Mouse (Mus musculus) forebrain, embryonic 13.5 days (tissue): Measurements from ENCODE around the gene Celf5. TPM values are rescaled to one million over a fixed set of nuclear protein-coding genes. Genes with fewer than 3 reads are reported as not detected.

Source experiments
- ATAC-seq: fragments of 200-750 bp; cut with Nextera tagmentation; 2 replicates; pipeline ENCODE4 v1.8.0; 2017
- H3K27ac ChIP-seq: fragments of 300-500 bp; sonication (generic); 2 replicates; pipeline ENCODE4 v1.5.1; 2015; ENCODE audit warnings: inconsistent platforms, mild to moderate bottlenecking, moderate library complexity
- H3K27me3 ChIP-seq: fragments of 300-500 bp; sonication (generic); 2 replicates; pipeline ENCODE4 v1.6.1; 2015; ENCODE audit warnings: mild to moderate bottlenecking, inconsistent platforms
- H3K36me3 ChIP-seq: fragments of 300-500 bp; sonication (generic); 2 replicates; pipeline ENCODE4 v1.6.1; 2015; ENCODE audit warnings: mild to moderate bottlenecking, inconsistent platforms; ENCODE audit not compliant: poor library complexity, severe bottlenecking
- H3K4me1 ChIP-seq: fragments of 300-500 bp; sonication (generic); 2 replicates; pipeline ENCODE4 v1.6.1; 2015; ENCODE audit warnings: inconsistent platforms
- H3K4me2 ChIP-seq: fragments of 300-500 bp; sonication (generic); 2 replicates; pipeline ENCODE4 v1.6.1; 2015; ENCODE audit warnings: inconsistent platforms, mild to moderate bottlenecking, moderate library complexity
- H3K4me3 ChIP-seq: fragments of 300-500 bp; sonication (generic); 2 replicates; pipeline ENCODE4 v1.5.1; 2015; ENCODE audit warnings: mild to moderate bottlenecking, inconsistent platforms
- H3K9ac ChIP-seq: fragments of 300-500 bp; sonication (generic); 2 replicates; pipeline ENCODE4 v1.6.1; 2015; ENCODE audit warnings: mild to moderate bottlenecking, inconsistent platforms
- H3K9me3 ChIP-seq: fragments of 300-500 bp; sonication (generic); replicated peaks from 2 replicates; pipeline ENCODE4 v1.6.1; 2016; ENCODE audit warnings: inconsistent platforms
- WGBS: fragments of 180-500 bp; shearing (Covaris S2); methylation state at CpG from one replicate; pipeline ENCODE4 v1.1.7; 2015; 5-methylcytosine and 5-hydroxymethylcytosine counted together
- polyA plus RNA-seq: library from polyadenylated mRNA; unstranded; fragments of >200 nt; fragmentation: Nextera tagmentation; extraction: Ambion mirVana; gene quantifications from 2 replicates; pipeline ENCODE4 v1.2.1, GENCODE M21; 2015

Gene Celf5
- polyA plus RNA-seq, 1 experiment from 2014 or later: 48.8 TPM

DNA sequence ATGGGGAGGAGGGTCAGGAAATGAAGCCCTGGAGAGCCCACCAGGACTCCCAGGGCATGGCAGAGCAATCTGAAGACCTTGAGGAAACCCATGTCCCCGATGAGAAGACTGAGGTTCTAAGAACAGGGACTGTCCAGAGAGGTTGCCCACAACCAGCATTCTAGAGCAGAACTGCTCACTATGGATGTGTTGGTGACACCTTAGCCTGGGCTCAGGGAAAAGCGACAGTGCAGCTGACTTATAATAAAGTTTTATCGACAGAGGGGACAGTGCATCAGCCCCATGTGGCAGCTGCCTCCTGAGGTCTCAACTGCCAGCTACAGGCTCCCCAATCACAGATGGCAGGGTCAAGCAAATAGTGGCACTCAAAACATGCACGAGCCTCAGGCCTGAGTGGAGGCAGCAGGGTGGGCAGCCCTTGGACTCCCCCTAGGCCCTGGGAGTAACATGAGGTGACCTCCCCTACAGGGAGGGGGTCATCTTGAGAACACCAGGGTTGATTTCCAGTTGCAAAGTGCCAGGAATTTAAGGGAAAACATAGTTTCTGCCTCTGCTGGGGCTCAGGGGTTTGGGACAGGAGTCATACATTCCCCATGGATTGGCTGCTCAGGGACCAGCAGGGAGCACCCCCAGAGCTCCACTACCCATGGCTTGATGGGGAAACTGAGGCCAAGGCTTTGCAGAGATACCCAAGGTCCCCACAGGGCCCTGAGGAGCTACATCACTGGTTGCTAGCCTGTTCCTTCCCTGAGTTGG lies 61.3 kb downstream of the Celf5 start:
- H3K27me3 ChIP-seq: peaks cover 34% of the 10 kb centered on the region
- no peak overlapping the region for H3K27ac ChIP-seq
- no peaks in the 10 kb centered on the region for H3K9me3 ChIP-seq
- no peak for ATAC-seq
- peaks cover 15% of the 10 kb centered on the region for H3K36me3 ChIP-seq
- H3K4me3 ChIP-seq: no peak overlapping the region
- 82% methylated on average over 4 of the region's 4 CpGs for WGBS
- no peak overlapping the region for H3K9ac ChIP-seq
- H3K4me1 ChIP-seq: peaks cover 53% of the 10 kb centered on the region
- no peak overlapping the region for H3K4me2 ChIP-seq

DNA sequence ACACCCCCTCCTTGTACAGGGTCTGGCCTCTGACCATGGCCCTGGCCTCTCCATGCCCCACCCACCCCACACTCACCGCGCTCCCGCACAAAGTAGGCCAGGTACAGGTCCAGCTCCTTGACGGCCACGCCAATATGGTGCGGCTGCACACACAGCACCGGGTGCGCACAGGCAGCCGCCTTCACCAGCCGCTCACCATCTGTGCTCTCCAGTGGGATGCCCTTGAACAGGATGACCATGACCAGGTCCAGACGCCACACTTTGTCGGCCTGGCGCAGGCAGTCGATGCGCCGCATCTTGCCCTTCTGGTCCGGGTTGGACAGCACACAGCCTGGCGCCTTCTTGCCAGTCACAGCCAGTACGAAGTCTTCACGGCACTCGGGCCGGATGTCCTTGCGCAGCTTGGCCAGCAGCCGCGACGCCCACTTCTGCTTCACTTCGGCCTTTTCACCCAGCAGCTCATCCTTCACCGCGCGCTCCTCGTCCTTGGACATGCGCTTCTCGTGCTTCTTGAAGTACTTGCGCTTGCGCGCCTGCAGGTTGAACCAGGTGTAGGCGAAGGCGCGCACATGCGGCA lies 62.2 kb downstream of the Celf5 start:
- WGBS: 86% methylated on average over 40 of the region's 40 CpGs
- Histone ChIP-seq H3K4me1 (peaks cover 52% of the 10 kb centered on the region), H3K4me2 (no peak overlapping the region), H3K9me3 (no peaks in the 10 kb centered on the region), H3K9ac (no peak overlapping the region), H3K36me3 (peaks cover 15% of the 10 kb centered on the region), H3K4me3 (no peak overlapping the region), H3K27me3 (peaks cover 26% of the 10 kb centered on the region), H3K27ac (no peak overlapping the region)
- ATAC-seq: no peak

- no peak for ATAC-seq
- no peaks in the 10 kb centered on the region for H3K9me3 ChIP-seq
- no peak overlapping the region for H3K4me3 ChIP-seq
- peaks cover 16% of the 10 kb centered on the region for H3K27me3 ChIP-seq
- no peak overlapping the region for H3K27ac ChIP-seq
- H3K36me3 ChIP-seq: peaks cover 15% of the 10 kb centered on the region
- WGBS: 94% methylated on average over 10 of the region's 10 CpGs
- H3K4me2 ChIP-seq: no peak overlapping the region
- peaks cover 52% of the 10 kb centered on the region for H3K4me1 ChIP-seq
- H3K9ac ChIP-seq: no peak overlapping the region
Measured at GRCm38 (mm10) chr10:81419111-81419928, 63.2 kb downstream of the Celf5 start.

DNA sequence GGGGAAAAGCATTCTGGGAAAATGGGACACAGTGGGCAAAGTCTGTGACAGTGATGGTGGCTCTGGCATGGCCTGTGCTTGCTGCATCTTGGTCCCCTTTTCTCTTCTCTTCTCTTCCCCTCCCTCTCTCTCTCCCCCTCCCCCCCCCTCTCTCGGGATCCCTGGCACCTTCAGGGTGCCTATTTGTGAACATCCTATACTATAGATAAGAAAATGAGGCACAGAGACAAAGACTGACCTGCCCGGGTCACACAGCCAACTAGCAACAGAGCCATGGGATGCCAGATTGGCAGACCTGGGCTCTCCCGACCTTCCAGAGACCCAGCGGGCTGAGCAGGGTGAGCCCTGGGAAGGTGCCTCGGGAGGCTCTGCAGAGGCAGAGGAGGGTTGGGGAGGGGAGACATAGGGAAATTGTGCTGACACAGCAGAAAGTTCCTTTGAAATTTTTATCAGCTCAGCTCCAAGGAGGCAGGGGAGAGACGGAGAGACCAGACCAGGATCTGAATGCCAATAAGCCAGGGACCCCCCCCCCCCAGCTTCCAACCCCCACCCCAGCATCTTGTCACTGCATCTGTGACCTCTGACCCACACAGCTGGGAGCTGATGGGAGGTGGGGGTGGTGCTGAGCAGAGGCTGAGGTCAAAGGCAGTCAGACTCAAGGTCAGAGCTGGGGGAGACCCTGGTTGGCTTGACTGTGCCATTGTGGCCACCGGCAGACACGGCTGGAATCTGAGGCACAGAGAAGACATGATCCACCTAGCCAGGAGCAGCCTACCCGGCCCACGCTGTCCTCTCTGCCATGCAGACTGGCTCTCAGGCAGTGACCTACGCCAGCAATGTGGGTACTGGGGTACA lies 64.1 kb downstream of the Celf5 start:
- no peak overlapping the region for H3K4me3 ChIP-seq
- peak overlapping the region; percentile 92 for H3K27ac ChIP-seq
- H3K4me2 ChIP-seq: no peak overlapping the region
- H3K27me3 ChIP-seq: 0 out of 2 replicates have a peak, but pooled peaks cover 8% of the 10 kb centered on the region
- H3K36me3 ChIP-seq: peaks cover 15% of the 10 kb centered on the region
- WGBS: 50% methylated on average over 11 of the region's 11 CpGs
- peaks cover 55% of the 10 kb centered on the region for H3K4me1 ChIP-seq
- no peaks in the 10 kb centered on the region for H3K9me3 ChIP-seq
- ATAC-seq: no peak
- peak overlapping the region; percentile 34; the same call in 1 of the 2 replicates for H3K9ac ChIP-seq

DNA sequence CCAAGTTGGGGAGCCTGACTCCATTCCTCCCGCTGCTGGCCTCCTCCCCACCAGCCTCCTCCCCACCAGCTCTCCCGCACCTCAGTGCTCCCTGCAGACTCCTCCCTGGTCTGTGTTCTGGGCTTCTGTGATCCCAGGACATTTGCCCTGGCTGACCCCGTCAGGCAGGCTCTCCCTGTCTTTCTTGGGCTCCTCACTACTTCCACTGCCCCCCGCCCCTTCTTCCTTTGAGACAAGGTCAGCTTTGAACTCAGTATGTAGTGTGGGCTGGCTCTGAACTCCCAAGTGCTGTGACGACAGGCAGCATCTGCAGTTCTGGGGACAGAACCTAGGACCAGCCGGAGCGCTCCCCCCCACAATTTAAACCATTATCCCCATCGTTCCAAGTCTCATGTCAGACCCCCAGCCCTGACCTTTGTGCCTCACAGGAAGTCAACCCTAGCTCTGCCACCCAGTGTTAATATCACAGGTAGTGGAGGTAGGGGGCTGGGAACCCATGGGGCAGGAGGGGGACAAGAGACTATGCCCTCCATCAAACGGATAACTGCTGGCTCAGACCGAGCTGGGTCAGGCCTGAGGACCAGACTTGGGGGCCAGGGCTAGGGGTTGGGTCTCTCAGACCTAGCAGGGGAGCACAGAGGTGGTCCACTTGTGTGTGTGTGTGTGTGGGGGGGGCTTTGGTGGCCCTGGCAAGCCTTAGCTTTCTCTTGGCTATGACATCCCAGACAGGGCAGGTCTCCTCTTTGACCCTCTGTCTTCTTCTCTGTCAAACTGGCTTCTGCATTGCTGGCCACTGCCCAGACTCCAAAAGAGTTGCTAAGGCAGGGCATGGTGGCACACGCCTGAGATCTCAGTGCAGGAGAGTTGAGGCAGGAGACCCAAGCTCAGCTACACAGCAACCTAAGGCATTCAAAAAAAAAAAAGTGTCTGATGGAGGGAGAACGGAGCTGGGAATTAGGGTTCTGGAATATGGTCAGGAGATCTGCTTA lies 65.0 kb downstream of the Celf5 start:
- Histone ChIP-seq H3K9ac (peak overlapping the region; percentile 55), H3K9me3 (no peaks in the 10 kb centered on the region), H3K36me3 (peaks cover 15% of the 10 kb centered on the region), H3K4me3 (no peak overlapping the region), H3K4me1 (peaks cover 60% of the 10 kb centered on the region), H3K4me2 (peak overlapping the region; percentile 53), H3K27me3 (0 out of 2 replicates have a peak, but pooled peaks cover 3% of the 10 kb centered on the region), H3K27ac (peak overlapping the region; percentile 92)
- 48% methylated on average over 12 of the region's 12 CpGs for WGBS
- peak; percentile 7; the same call in 1 of the 2 replicates for ATAC-seq

DNA sequence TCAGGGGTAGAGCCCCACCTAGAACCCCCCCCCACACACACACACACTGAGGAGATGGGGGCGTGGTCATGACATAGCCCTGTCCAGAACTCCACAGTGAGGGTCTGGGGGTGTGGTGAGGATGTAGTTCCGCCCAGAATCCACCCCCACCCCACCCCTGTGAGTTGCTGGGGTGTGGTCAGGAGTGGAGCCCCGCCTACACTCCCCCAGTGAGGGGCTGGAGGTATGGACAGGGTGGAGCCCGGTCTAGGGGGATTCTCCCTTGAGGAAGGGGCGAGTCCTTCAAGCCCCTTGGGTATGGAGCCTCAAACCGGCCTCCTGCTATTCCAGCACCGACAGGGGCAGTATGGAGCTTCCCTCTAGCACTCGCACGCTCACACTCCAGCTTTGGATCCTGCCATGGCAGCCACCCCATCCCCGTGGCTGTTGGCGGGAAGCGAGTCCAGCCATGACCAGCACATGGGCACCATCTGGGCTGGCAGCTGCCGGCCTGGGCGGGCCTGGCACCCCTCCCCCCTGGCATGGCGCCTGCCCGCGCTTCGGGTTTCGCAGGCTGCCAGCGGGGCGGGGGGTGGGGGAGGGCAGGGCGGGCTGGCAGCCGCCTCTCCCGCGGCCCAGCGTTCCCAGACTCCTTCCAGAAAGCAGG lies 65.8 kb downstream of the Celf5 start:
- H3K9me3 ChIP-seq: no peaks in the 10 kb centered on the region
- no peaks in the 10 kb centered on the region for H3K27me3 ChIP-seq
- H3K4me1 ChIP-seq: peaks cover 68% of the 10 kb centered on the region
- H3K36me3 ChIP-seq: peaks cover 15% of the 10 kb centered on the region
- peak overlapping the region; percentile 27 for H3K4me3 ChIP-seq
- H3K9ac ChIP-seq: peak overlapping the region; percentile 55
- peak overlapping the region; percentile 53 for H3K4me2 ChIP-seq
- 2% methylated on average over 26 of the region's 26 CpGs for WGBS
- peak; percentile 85 for ATAC-seq
- H3K27ac ChIP-seq: peak overlapping the region; percentile 92

- no peak for ATAC-seq
- Histone ChIP-seq H3K4me3 (no peak overlapping the region), H3K4me1 (peaks cover 78% of the 10 kb centered on the region), H3K9me3 (no peaks in the 10 kb centered on the region), H3K9ac (peak overlapping the region; percentile 16; the same call in 1 of the 2 replicates), H3K27me3 (no peaks in the 10 kb centered on the region), H3K36me3 (peaks cover 15% of the 10 kb centered on the region), H3K4me2 (no peak overlapping the region), H3K27ac (peak overlapping the region; percentile 92)
- WGBS: 66% methylated on average over 17 of the region's 17 CpGs
Measured at GRCm38 (mm10) chr10:81415549-81416310, 66.8 kb downstream of the Celf5 start.

DNA sequence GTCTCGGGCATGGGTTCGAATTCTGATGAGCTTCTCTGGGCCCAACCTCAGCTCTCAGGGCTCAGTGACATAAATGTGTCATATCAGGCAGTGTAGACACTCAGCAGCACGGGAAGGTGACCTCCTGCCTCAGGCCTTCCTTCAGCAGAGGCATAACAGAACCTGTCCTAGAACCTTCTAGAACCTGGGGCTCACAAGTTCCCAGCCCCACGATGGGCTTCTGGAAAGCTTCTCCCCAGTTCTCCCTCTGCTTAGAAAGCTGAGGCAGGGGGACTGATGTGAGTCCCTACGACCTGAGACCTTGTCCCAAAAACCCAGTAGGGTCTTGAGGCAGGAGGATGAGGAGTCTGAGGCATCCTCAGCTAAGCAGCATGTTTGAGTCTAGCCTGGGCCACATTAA lies 67.4 kb downstream of the Celf5 start:
- no peak for ATAC-seq
- Histone ChIP-seq H3K9ac (no peak overlapping the region), H3K36me3 (peaks cover 10% of the 10 kb centered on the region), H3K9me3 (no peaks in the 10 kb centered on the region), H3K27ac (peak overlapping the region; percentile 92), H3K4me2 (no peak overlapping the region), H3K4me1 (peaks cover 81% of the 10 kb centered on the region), H3K4me3 (no peak overlapping the region), H3K27me3 (no peaks in the 10 kb centered on the region)
- 77% methylated on average over 5 of the region's 5 CpGs for WGBS

- ATAC-seq: no peak
- Histone ChIP-seq H3K27me3 (no peaks in the 10 kb centered on the region), H3K9ac (no peak overlapping the region), H3K36me3 (peaks cover 6% of the 10 kb centered on the region), H3K9me3 (no peaks in the 10 kb centered on the region), H3K4me1 (peaks cover 81% of the 10 kb centered on the region), H3K27ac (peak overlapping the region; percentile 35; the same call in 1 of the 2 replicates), H3K4me3 (no peak overlapping the region), H3K4me2 (no peak overlapping the region)
Measured at GRCm38 (mm10) chr10:81414682-81415081, 67.8 kb downstream of the Celf5 start.
